Mouse (Mus musculus) lung, postnatal 0 days (tissue): ENCODE measurements around the gene Gpd1.

ENCODE experiments used
- CTCF ChIP-seq: IDR thresholded peaks from 2 replicates; pipeline ENCODE4 v1.5.1; 2016; ENCODE audit warnings: antibody characterized with exemption, mild to moderate bottlenecking
- EP300 ChIP-seq: IDR thresholded peaks from 2 replicates; pipeline ENCODE4 v1.6.1; 2016; ENCODE audit warnings: antibody characterized with exemption, mild to moderate bottlenecking, control low read depth

DNA sequence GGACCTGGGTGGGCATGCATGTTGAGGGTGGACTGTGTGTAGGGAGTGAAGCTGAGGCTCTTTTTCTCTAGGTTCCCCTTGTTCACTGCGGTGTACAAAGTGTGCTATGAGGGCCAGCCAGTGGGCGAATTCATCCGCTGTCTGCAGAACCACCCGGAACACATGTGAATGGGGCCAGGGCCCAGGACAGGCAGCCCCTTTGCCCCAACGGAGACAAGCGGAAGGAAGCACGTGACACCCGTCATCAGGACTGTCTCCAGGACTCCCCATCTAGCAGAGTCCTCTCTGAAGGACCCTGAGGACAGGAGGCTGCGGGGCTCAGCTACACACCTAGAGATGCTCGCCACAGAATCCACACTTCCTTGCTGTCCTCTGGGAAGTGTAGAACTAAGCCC is 5.8 kb downstream of the Gpd1 start:
- no peak for TF ChIP-seq CTCF
- no peak for TF ChIP-seq EP300
